Mouse (Mus musculus): Measurements from ENCODE around the gene Gjb3.

DNA sequence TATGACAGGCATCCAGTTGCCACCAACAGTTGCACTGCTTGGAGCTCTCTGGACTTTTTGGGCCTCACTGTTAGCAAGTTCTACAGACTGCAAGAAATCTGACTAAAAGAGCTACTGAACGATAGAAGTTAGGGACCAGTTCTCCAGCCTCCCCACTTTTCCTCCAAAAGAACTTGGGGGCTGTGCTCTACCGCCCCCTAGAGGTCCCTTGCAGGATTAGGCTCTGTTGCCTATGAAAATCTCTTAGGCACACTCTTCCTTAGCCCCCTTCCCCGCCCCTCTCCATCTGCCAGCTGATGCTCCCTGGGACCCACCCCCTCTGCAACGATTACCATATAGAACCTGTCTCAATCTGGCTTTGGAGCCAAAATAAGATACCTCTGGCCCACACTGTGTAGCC lies 32.7 kb upstream of the Gjb3 start:
- TF ChIP-seq CTCF (IDR thresholded peaks at IDR 0.05; ENCODE audit: borderline replicate concordance, control insufficient read depth, extremely low read depth, insufficient read depth, low read length, poor library complexity), result no peak
- TF ChIP-seq POLR2A (IDR thresholded peaks at IDR 0.05; ENCODE audit: control insufficient read depth, extremely low read depth, insufficient read depth, low read length, poor library complexity), result no peak

Data from thymus, adult 2 months (tissue).